Mouse (Mus musculus) heart, embryonic 13.5 days (tissue): ENCODE data around the gene Taf8. TPM values are rescaled to one million over a fixed set of nuclear protein-coding genes. Genes with fewer than 3 reads are reported as not detected.

Experiments used
- ATAC-seq: fragments of 200-750 bp; cut with Nextera tagmentation; 2 replicates; pipeline ENCODE4 v1.8.0; 2017; ENCODE audit warnings: moderate TSS enrichment; ENCODE audit not compliant: insufficient number of reproducible peaks, low FRiP score, low TSS enrichment; ENCODE audit errors: extremely low read depth
- H3K27ac ChIP-seq: fragments of 300-500 bp; sonication (generic); replicated peaks from 2 replicates; pipeline ENCODE4 v1.5.1; 2015; ENCODE audit warnings: moderate library complexity, mild to moderate bottlenecking, inconsistent platforms
- H3K27me3 ChIP-seq: fragments of 300-500 bp; sonication (generic); replicated peaks from 2 replicates; pipeline ENCODE4 v1.6.1; 2015; ENCODE audit warnings: mild to moderate bottlenecking, inconsistent platforms
- H3K36me3 ChIP-seq: fragments of 300-500 bp; sonication (generic); 2 replicates; pipeline ENCODE4 v1.6.1; 2015; ENCODE audit warnings: mild to moderate bottlenecking, inconsistent platforms
- H3K4me1 ChIP-seq: fragments of 300-500 bp; sonication (generic); 2 replicates; pipeline ENCODE4 v1.6.1; 2015; ENCODE audit warnings: inconsistent platforms
- H3K4me2 ChIP-seq: fragments of 300-500 bp; sonication (generic); 2 replicates; pipeline ENCODE4 v1.6.1; 2015; ENCODE audit warnings: inconsistent platforms, mild to moderate bottlenecking, moderate library complexity
- H3K4me3 ChIP-seq: fragments of 300-500 bp; sonication (generic); 2 replicates; pipeline ENCODE4 v1.5.1; 2015; ENCODE audit warnings: moderate library complexity, mild to moderate bottlenecking, inconsistent platforms
- H3K9ac ChIP-seq: fragments of 300-500 bp; sonication (generic); 2 replicates; pipeline ENCODE4 v1.6.1; 2015; ENCODE audit warnings: inconsistent platforms, mild to moderate bottlenecking, moderate library complexity
- H3K9me3 ChIP-seq: fragments of 300-500 bp; sonication (generic); 2 replicates; pipeline ENCODE4 v1.6.1; 2016; ENCODE audit warnings: inconsistent platforms
- WGBS: fragments of 180-500 bp; shearing (Covaris S2); methylation state at CpG from one replicate; pipeline ENCODE4 v1.1.7; 2015; ENCODE audit warnings: mixed read lengths; 5-methylcytosine and 5-hydroxymethylcytosine counted together
- polyA plus RNA-seq: library from polyadenylated mRNA; unstranded; fragments of >200 nt; fragmentation: Nextera tagmentation; extraction: Ambion mirVana; gene quantifications from 2 replicates; pipeline ENCODE4 v1.2.1, GENCODE M21; 2015

The Taf8 gene
- polyA plus RNA-seq, 1 experiment from 2014 or later, result 18.4 TPM

- H3K9me3 ChIP-seq, result no peaks in the 10 kb centered on the region
- 42% methylated on average over 2 of the region's 2 CpGs for WGBS
- no peak overlapping the region for H3K9ac ChIP-seq
- peaks cover 2% of the 10 kb centered on the region for H3K36me3 ChIP-seq
- ATAC-seq, result no peak
- no peaks in the 10 kb centered on the region for H3K27me3 ChIP-seq
- H3K4me3 ChIP-seq, result no peak overlapping the region
- no peak overlapping the region for H3K27ac ChIP-seq
- no peak overlapping the region for H3K4me2 ChIP-seq
- H3K4me1 ChIP-seq, result peaks cover 30% of the 10 kb centered on the region
These were observed 19.7 kb downstream of the Taf8 start for GRCm38 (mm10) chr17:47482401-47482800.

- peaks cover 17% of the 10 kb centered on the region for H3K4me1 ChIP-seq
- H3K27ac ChIP-seq, result peak overlapping the region; percentile 20
- H3K4me3 ChIP-seq, result no peak overlapping the region
- no peak overlapping the region for H3K9ac ChIP-seq
- 26% methylated on average over 3 of the region's 3 CpGs for WGBS
- no peaks in the 10 kb centered on the region for H3K9me3 ChIP-seq
- H3K4me2 ChIP-seq, result no peak overlapping the region
- no peak for ATAC-seq
- H3K36me3 ChIP-seq, result no peaks in the 10 kb centered on the region
- H3K27me3 ChIP-seq, result no peaks in the 10 kb centered on the region
These were observed 22.2 kb downstream of the Taf8 start for GRCm38 (mm10) chr17:47479887-47480286.

GRCm38 (mm10) chr17:47475714-47476113 lies 26.4 kb downstream of the Taf8 start:
- no peak for ATAC-seq

GRCm38 (mm10) chr17:47475181-47475580 lies 26.9 kb downstream of the Taf8 start:
- no peak overlapping the region for H3K9ac ChIP-seq
- no peak for ATAC-seq
- H3K4me1 ChIP-seq, result peaks cover 25% of the 10 kb centered on the region
- H3K27ac ChIP-seq, result no peak overlapping the region
- WGBS, result 83% methylated on average over 4 of the region's 4 CpGs
- no peaks in the 10 kb centered on the region for H3K27me3 ChIP-seq
- no peaks in the 10 kb centered on the region for H3K36me3 ChIP-seq
- H3K4me2 ChIP-seq, result no peak overlapping the region
- no peaks in the 10 kb centered on the region for H3K9me3 ChIP-seq
- H3K4me3 ChIP-seq, result no peak overlapping the region

More at GRCm38 (mm10) chr17:47475714-47476113, 26.4 kb downstream of the Taf8 start:
- Histone ChIP-seq H3K4me1 (peaks cover 20% of the 10 kb centered on the region), H3K36me3 (no peaks in the 10 kb centered on the region), H3K9ac (no peak overlapping the region), H3K4me2 (no peak overlapping the region), H3K27ac (no peak overlapping the region), H3K4me3 (no peak overlapping the region), H3K9me3 (no peaks in the 10 kb centered on the region), H3K27me3 (no peaks in the 10 kb centered on the region)
- 55% methylated on average over 3 of the region's 3 CpGs for WGBS

GRCm38 (mm10) chr17:47474250-47474649 lies 27.8 kb downstream of the Taf8 start:
- no peak overlapping the region for H3K4me3 ChIP-seq
- 77% methylated on average over 4 of the region's 4 CpGs for WGBS
- no peak for ATAC-seq

GRCm38 (mm10) chr17:47473434-47473974 lies 28.6 kb downstream of the Taf8 start:
- 15% methylated on average over 8 of the region's 8 CpGs for WGBS
- Histone ChIP-seq H3K4me1 (peaks cover 27% of the 10 kb centered on the region), H3K27ac (no peak overlapping the region), H3K9me3 (no peaks in the 10 kb centered on the region), H3K4me2 (no peak overlapping the region), H3K27me3 (peaks cover 12% of the 10 kb centered on the region), H3K36me3 (no peaks in the 10 kb centered on the region), H3K9ac (no peak overlapping the region), H3K4me3 (no peak overlapping the region)
- no peak for ATAC-seq

More at GRCm38 (mm10) chr17:47474250-47474649, 27.8 kb downstream of the Taf8 start:
- Histone ChIP-seq H3K27ac (no peak overlapping the region), H3K36me3 (no peaks in the 10 kb centered on the region), H3K27me3 (peaks cover 5% of the 10 kb centered on the region), H3K4me2 (no peak overlapping the region), H3K4me1 (peaks cover 22% of the 10 kb centered on the region), H3K9me3 (no peaks in the 10 kb centered on the region), H3K9ac (no peak overlapping the region)

- Histone ChIP-seq H3K4me3 (no peak overlapping the region), H3K27me3 (peaks cover 20% of the 10 kb centered on the region), H3K4me1 (peaks cover 34% of the 10 kb centered on the region), H3K9me3 (no peaks in the 10 kb centered on the region), H3K36me3 (no peaks in the 10 kb centered on the region), H3K9ac (peak overlapping the region; percentile 48; the same call in 1 of the 2 replicates), H3K4me2 (no peak overlapping the region), H3K27ac (no peak overlapping the region; the same call in 1 of the 2 replicates)
- no peak for ATAC-seq
- 23% methylated on average over 15 of the region's 15 CpGs for WGBS
These were observed 29.4 kb downstream of the Taf8 start for GRCm38 (mm10) chr17:47472435-47473350.

GRCm38 (mm10) chr17:47470686-47471085 lies 31.4 kb downstream of the Taf8 start:
- H3K9ac ChIP-seq, result no peak overlapping the region
- no peaks in the 10 kb centered on the region for H3K9me3 ChIP-seq
- no peak overlapping the region for H3K4me3 ChIP-seq
- H3K4me1 ChIP-seq, result peaks cover 39% of the 10 kb centered on the region
- H3K27ac ChIP-seq, result no peak overlapping the region
- WGBS, result 69% methylated on average over 5 of the region's 5 CpGs
- peaks cover 39% of the 10 kb centered on the region for H3K27me3 ChIP-seq
- no peak for ATAC-seq
- H3K36me3 ChIP-seq, result no peaks in the 10 kb centered on the region
- H3K4me2 ChIP-seq, result no peak overlapping the region

- 75% methylated on average over 4 of the region's 4 CpGs for WGBS
- Histone ChIP-seq H3K4me1 (peaks cover 39% of the 10 kb centered on the region), H3K36me3 (no peaks in the 10 kb centered on the region), H3K4me3 (no peak overlapping the region), H3K27ac (no peak overlapping the region), H3K9ac (no peak overlapping the region), H3K27me3 (peaks cover 42% of the 10 kb centered on the region), H3K9me3 (no peaks in the 10 kb centered on the region), H3K4me2 (no peak overlapping the region)
- ATAC-seq, result no peak
These were observed 32.0 kb downstream of the Taf8 start for GRCm38 (mm10) chr17:47470121-47470520.

GRCm38 (mm10) chr17:47469642-47470041 lies 32.5 kb downstream of the Taf8 start:
- Histone ChIP-seq H3K27ac (no peak overlapping the region), H3K4me1 (peaks cover 39% of the 10 kb centered on the region), H3K4me3 (no peak overlapping the region), H3K9ac (no peak overlapping the region), H3K4me2 (no peak overlapping the region), H3K9me3 (no peaks in the 10 kb centered on the region), H3K36me3 (no peaks in the 10 kb centered on the region), H3K27me3 (peaks cover 46% of the 10 kb centered on the region)
- 82% methylated on average over 4 of the region's 4 CpGs for WGBS
- no peak for ATAC-seq

GRCm38 (mm10) chr17:47468466-47468865 lies 33.6 kb downstream of the Taf8 start:
- Histone ChIP-seq H3K9ac (peak overlapping the region; percentile 66), H3K4me3 (peak overlapping the region; percentile 43), H3K27me3 (peaks cover 58% of the 10 kb centered on the region), H3K4me2 (peak overlapping the region; percentile 67), H3K4me1 (peaks cover 46% of the 10 kb centered on the region), H3K27ac (no peak overlapping the region), H3K36me3 (no peaks in the 10 kb centered on the region), H3K9me3 (no peaks in the 10 kb centered on the region)
- 11% methylated on average over 34 of the region's 34 CpGs for WGBS
- ATAC-seq, result no peak
